Mouse (Mus musculus) left cerebral cortex, adult 8-10 months (tissue): ENCODE measurements around the gene Tyw5. TPM values are rescaled to one million over a fixed set of nuclear protein-coding genes. Genes with fewer than 3 reads are reported as not detected.

Experiments used
- DNase-seq, 2 experiments: peaks; one replicate each; pipeline ENCODE4 v3.0.0; 2022; ENCODE audit warnings: low spot score in 2 of 2
- total RNA-seq, 4 experiments: library from RNA; stranded (reverse); gene quantifications; 2 replicates each; pipeline ENCODE4 v1.2.4; 2022

Tyw5 gene
- total RNA-seq, 4 experiments from 2014 or later, result 21.0 to 24.2 (median 22.9) TPM

GRCm38 (mm10) chr1:57387876-57388275 lies 19.0 kb downstream of the Tyw5 start:
- peak in 1 of 2 experiments; percentile 72 for DNase-seq

DNA sequence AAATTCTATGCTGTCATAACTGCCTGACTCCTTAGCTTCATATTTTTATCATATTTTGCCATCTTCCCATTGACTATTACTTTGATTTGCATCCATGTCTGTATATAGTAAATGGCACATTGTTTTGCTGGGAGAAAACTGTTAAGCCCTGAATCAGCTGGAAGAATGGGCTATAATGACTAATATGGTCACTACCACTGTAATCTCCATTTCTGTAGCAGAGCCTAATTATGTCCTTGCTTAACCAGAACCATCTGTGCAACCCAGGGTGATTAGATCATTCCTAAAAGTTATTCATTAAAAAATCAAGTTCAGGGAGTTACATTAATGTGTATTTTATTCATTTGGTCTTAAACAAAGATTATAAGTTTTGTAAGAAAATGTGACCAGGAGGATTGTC lies 20.4 kb downstream of the Tyw5 start:
- DNase-seq, result no peak

DNA sequence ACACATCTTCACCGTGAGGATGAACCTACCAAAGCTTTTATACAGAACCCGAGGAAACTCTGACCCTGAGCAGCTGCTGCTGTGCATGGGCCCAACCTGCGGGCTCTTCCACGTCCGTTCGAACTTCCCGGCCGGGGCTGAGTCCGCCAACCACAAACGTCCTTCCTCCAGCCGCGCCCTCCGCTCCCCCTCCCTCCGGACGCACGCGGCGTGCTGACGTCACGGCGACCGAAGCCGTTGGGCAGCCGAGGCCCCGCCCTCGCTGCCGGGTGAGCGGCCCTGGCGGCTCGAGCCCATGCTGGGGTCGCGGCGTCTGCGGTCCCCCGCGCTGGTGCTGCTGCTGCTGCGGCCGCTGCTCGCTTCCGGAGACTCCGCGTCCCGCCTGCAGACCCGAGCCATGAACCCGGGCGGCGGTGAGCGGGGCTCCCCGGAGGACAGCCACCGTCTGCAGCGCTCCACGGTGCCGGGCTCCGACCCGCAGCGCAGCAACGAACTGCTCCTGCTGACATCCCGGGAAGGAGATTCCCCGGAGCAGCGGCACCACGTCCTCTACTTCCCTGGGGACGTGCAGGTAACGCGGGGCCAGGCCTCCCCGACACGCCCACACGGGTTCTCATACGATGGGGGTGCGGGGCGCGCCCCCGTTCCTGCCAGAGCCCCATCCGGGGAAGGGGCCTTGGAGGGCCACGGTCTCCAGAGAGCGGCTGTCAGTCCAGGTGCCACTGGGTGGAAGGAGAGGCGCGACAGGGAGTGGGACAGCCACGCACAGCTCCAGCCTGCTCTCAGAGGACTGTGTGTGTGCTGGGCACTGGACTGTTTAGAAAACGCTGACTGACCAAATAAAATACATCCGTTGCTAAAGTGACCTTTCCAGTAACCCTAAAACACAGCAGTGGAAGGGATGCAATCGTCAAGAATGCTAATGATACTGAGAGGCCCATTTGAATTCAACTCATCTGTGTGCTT lies 29.2 kb downstream of the Tyw5 start, which contains the start of gene 1700066M21Rik:
Gene 1700066M21Rik, plus strand, starts transcription at position 245 of the 966 bp plus-strand sequence.
- DNase-seq, result peak; percentile 85 to 91

DNA sequence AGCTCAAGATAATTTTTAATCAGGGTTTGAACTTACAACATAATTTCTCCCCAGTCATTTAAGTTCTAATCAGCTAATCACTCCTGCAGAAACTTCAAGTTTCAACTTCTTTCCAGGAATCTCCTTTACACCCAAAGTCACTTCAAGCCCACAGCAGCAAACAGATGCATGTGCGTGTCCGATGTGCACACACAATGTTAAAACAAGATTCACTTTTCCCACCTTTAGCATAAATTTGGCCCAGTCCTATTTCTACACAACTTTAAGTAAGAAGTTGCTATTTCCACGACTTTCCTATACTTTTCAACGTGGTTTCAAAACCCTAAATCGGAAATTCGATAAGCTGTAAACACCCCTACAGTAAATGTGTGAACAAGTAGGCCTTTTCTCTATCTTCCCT lies 30.1 kb downstream of the Tyw5 start:
- no peak for DNase-seq

- no peak for DNase-seq
These were observed 31.6 kb downstream of the Tyw5 start for GRCm38 (mm10) chr1:57375276-57375675.

DNA sequence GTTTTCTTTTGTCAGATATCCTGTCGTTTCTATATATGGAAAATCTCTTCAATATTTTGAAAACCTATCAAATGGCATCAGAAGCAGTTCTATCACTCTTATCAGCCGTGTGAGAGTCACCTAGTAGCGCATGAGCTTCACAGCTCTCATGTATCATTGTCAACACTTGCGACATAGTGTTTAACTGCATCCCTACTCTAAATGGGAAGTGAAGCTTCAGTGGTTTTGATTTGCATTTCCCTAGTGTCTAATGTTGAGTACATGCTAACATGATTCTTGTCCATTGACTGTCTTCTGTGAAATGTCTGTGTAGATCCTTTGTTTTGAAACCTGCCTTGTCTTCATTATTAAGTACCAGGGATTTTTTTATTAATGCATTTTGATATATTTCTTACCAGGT lies 36.5 kb downstream of the Tyw5 start:
- DNase-seq, result no peak

GRCm38 (mm10) chr1:57369111-57369510 lies 37.8 kb downstream of the Tyw5 start:
- DNase-seq, result no peak

DNA sequence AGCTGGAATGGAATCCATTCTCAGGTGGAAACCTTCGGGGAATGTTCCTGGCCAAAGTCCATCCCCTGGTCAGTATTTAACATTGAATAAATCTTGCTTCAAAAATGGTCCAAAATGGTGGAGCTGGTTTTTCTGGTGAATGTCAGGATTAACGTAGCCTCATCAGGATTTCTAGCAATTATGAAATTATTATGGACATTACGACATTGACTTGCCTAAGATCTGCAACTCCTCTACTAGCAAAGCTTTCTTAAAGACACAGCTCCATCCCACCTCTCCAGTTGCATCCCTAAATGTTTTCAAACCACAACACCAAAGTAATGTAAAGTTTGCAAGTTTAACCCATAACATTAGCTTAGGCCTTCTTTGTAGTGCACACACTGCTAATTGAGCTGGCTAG lies 39.5 kb downstream of the Tyw5 start:
- DNase-seq, result no peak

DNA sequence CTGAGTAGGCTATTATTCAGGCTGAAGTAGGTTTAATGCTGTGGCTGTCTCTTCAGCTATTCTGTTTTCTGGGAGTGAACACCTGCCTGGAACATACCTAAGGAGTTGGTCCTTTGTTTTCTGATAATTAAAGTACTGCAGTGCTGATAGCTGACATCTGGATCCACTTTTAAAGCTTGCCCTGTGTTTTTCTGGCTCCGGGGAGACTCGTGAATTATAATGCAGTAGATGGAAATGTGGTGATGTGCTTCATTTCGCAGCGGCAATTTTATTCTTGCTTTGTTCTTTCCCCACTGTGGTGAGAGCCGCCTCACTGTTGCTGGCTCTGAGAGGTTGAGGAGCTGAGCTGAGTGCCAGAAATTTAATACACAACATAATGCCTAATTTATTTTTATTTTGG lies 48.4 kb downstream of the Tyw5 start:
- no peak for DNase-seq

GRCm38 (mm10) chr1:57351941-57352340 lies 55.0 kb downstream of the Tyw5 start:
- no peak for DNase-seq

DNA sequence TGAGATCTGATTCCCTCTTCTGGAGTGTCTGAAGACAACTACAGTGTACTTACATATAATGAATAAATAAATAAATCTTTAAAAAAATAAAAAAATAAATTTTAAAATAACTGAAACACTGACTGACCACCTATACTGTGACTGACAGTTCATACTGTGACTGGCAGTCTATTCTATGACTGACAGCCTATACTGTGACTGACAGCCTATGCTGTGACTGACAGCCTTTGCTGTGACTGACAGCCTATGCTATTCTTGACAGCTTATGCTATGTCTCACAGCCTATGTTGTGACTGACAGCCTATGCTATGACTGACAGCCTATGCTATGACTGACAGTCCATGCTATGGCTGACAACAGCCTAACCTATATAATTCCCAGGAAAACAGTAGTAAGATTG lies 59.4 kb downstream of the Tyw5 start:
- no peak for DNase-seq

DNA sequence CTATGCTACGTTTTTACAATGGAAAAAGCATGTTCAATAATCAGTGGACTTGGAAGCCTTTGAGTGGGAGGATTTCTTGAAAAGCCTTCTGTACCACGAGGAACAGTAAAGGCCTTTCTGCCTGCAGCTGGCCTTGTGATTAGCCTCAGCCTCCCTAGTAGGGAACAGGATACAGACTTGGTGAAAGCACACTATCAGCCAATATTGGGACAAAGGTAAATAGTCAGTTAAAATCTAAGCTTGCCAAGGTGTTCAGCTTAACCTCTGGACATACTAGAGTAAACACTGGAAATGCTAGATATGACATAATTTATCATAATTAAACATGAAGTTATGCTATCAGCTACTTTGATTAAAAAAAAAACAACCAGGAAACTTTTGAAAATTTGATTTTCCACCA lies 65.7 kb downstream of the Tyw5 start:
- no peak for DNase-seq

DNA sequence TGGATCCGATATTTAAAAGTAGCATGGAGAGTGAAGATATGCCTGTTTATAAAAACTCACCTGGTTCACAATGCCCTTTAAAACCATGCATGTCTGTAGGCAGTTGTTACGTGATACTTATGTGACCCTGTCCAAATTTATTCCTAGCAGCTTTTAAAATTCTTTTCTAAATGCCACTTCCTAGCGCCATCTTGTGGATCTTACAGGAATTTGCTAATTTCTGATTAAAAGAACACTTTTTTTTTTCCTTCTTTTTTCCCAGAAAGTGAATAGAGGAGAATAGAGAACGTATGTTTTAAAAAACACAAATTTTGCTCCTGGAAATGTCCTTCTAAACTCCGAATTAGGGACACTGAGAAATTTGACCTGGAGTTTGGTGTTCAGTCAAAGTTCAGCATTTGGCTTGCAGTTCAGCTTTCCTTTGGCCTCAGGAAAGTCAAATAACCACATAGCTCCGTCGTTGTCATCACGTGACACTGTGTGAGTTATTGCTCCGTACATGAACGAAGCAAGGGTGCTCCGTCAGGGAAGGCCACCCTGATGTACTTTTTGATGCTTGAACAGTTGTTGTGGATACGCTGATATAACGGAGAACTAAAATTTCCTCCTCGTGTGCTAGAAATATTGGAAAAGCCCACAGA lies 67.6 kb downstream of the Tyw5 start:
- no peak for DNase-seq

Other genes with a start within 250 kb of the Tyw5 start
- gene 1700066M21Rik, start 29.5 kb downstream of the Tyw5 start, total RNA-seq, result 10 to 100 TPM; 19.9 to 23.6 (median 21.9) TPM
- 10 to 100 TPM; 11.8 to 14.2 (median 12.7) TPM for gene Maip1, start 773 bp downstream of the Tyw5 start, total RNA-seq